ENCODE assay signal across 8 mouse cellular contexts in the genomic region with DNA sequence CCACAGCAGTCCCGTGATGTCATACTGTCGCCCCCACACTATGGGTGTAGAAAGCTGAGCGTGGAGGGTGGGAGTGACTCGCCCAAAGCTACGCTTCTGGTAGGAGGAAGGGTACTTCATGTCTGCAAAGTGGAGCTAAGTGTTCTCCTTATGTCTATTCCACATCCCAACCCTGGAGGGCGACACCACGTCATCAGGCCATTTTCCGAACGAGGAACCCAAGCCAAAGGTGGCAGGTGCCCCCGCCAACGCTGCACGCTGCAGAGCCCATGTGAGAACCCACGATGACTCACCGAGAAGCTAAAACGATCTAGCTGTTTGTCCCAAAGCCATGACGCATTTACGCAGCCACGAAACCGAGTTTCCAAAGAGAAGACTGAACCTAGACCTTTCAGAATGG. TPM values are rescaled to one million over a fixed set of nuclear protein-coding genes. Genes with fewer than 3 reads are reported as not detected.
A peak's percentile ranks its signal among the peaks of the same experiment; 100 is the strongest.
DNase-seq lines count a peak whose midpoint lies in the region; ATAC-seq and TF ChIP-seq lines count a peak whose summit lies in the region.

No protein-coding gene starts in this region.

- H3K4me3 ChIP-seq in kidney, embryonic 14.5 days (ENCODE audit: low read length), result peak overlapping the region; percentile 30
- no peak overlapping the region; the same call in 1 of the 2 replicates for H3K4me3 ChIP-seq in forebrain, embryonic 13.5 days
- H3K4me3 ChIP-seq in midbrain, embryonic 14.5 days (replicated peaks; ENCODE audit: low read depth, low read length), result no peak overlapping the region

- in situ Hi-C loops in Patski (cut with MboI; ENCODE audit: low pct_unique_long_range_greater_than_20kb), result no loop called here

- peak; percentile 59 for TF ChIP-seq CTCF in Patski (IDR thresholded peaks at IDR 0.05)

- no peaks in the 10 kb centered on the region for H3K36me3 ChIP-seq in kidney, embryonic 14.5 days (ENCODE audit: control insufficient read depth, insufficient read depth, low read length)
- H3K36me3 ChIP-seq in forebrain, embryonic 13.5 days (ENCODE audit: poor library complexity, severe bottlenecking), result no peaks in the 10 kb centered on the region
- no peaks in the 10 kb centered on the region for H3K36me3 ChIP-seq in midbrain, embryonic 14.5 days (ENCODE audit: control insufficient read depth, insufficient read depth, low read length)

- H3K9ac ChIP-seq in kidney, embryonic 14.5 days (ENCODE audit: low read depth, low read length), result no peak overlapping the region
- H3K9ac ChIP-seq in forebrain, embryonic 13.5 days, result no peak overlapping the region
- no peak overlapping the region for H3K9ac ChIP-seq in midbrain, embryonic 14.5 days (replicated peaks; ENCODE audit: low read length)

- DNase-seq in kidney, adult 11 months, result no peak
- no peak for DNase-seq in Patski (ENCODE audit: low read depth, low spot score)
- DNase-seq in layer of hippocampus, postnatal 14 days (ENCODE audit: low spot score in 2 of 2), result peak; percentile 80 to 86
- DNase-seq in midbrain, embryonic 14.5 days, result peak; percentile 31
- DNase-seq in embryo, embryonic 11 days, result no peak

- no peak for ATAC-seq in kidney, embryonic 14.5 days (ENCODE audit: low FRiP score, low TSS enrichment)
- ATAC-seq in Patski, result peak; percentile 39
- ATAC-seq in forebrain, embryonic 13.5 days, result no peak
- ATAC-seq in midbrain, embryonic 14.5 days (ENCODE audit: low FRiP score, low TSS enrichment), result no peak
- ATAC-seq in megakaryocyte-erythroid progenitor cell, adult 5-6 weeks (replicated peaks; ENCODE audit: low FRiP score, low TSS enrichment, poor library complexity, severe bottlenecking), result no peak

- WGBS in kidney, embryonic 14.5 days, result 43% methylated on average over 19 of the region's 19 CpGs
- WGBS in forebrain, embryonic 13.5 days, result 32% methylated on average over 19 of the region's 19 CpGs
- WGBS in midbrain, embryonic 14.5 days, result 33% methylated on average over 19 of the region's 19 CpGs

- H3K4me2 ChIP-seq in kidney, embryonic 14.5 days (replicated peaks; ENCODE audit: low read depth, low read length), result peak overlapping the region; percentile 46
- H3K4me2 ChIP-seq in forebrain, embryonic 13.5 days, result peak overlapping the region; percentile 16; the same call in 1 of the 2 replicates
- H3K4me2 ChIP-seq in midbrain, embryonic 14.5 days (ENCODE audit: low read length), result no peak overlapping the region

- CTCF ChIA-PET in Patski (lab: Charles Lee), result interaction anchor here (1.1 to 3.1 kb wide), 2 partner anchors 12 to 58 kb away, joined by 3 to 39 read pairs; no protein-coding TSS in a partner anchor

- H3K9me3 ChIP-seq in kidney, embryonic 14.5 days (ENCODE audit: control insufficient read depth, low read length), result peaks cover 4% of the 10 kb centered on the region; the same call in 1 of the 2 replicates
- peaks cover 5% of the 10 kb centered on the region for H3K9me3 ChIP-seq in forebrain, embryonic 13.5 days (replicated peaks)
- H3K9me3 ChIP-seq in midbrain, embryonic 14.5 days (ENCODE audit: control insufficient read depth, low read length), result no peaks in the 10 kb centered on the region

- no peaks in the 10 kb centered on the region for H3K27me3 ChIP-seq in kidney, embryonic 14.5 days (ENCODE audit: control insufficient read depth, insufficient read depth, low read length)
- H3K27me3 ChIP-seq in Patski, result no peaks in the 10 kb centered on the region
- H3K27me3 ChIP-seq in forebrain, embryonic 13.5 days, result peaks cover 10% of the 10 kb centered on the region; the same call in 1 of the 2 replicates
- H3K27me3 ChIP-seq in midbrain, embryonic 14.5 days (ENCODE audit: control insufficient read depth, insufficient read depth, low read length), result no peaks in the 10 kb centered on the region

- no peaks in the 10 kb centered on the region for H3K4me1 ChIP-seq in kidney, embryonic 14.5 days (ENCODE audit: control insufficient read depth, insufficient read depth, low read length)
- no peaks in the 10 kb centered on the region for H3K4me1 ChIP-seq in forebrain, embryonic 13.5 days
- no peaks in the 10 kb centered on the region for H3K4me1 ChIP-seq in midbrain, embryonic 14.5 days (ENCODE audit: control insufficient read depth, insufficient read depth, low read length)

- no peak overlapping the region for H3K27ac ChIP-seq in kidney, embryonic 14.5 days (ENCODE audit: low read depth, low read length)
- H3K27ac ChIP-seq in forebrain, embryonic 13.5 days, result no peak overlapping the region
- H3K27ac ChIP-seq in midbrain, embryonic 14.5 days (replicated peaks; ENCODE audit: low read depth, low read length), result no peak overlapping the region

- POLR2A ChIA-PET in Patski (lab: Charles Lee), result interaction anchor here (0.6 to 1.4 kb wide), 4 partner anchors 43 to 342 kb away, joined by 3 to 4 read pairs (median 4); a partner anchor contains a TSS

RNA-seq across cellular contexts. Expression of a gene that starts 16.7 kb away (rescaled TPM):
- polyA plus RNA-seq in kidney, embryonic 14.5 days (2014; fragmentation: Nextera tagmentation; extraction: Ambion mirVana), result 0.29 TPM in 1 of 2 replicates, not detected in the other
- polyA plus RNA-seq in Patski (2021), result not detected
- not detected in 2 replicates for polyA plus RNA-seq in forebrain, embryonic 13.5 days (2015; fragmentation: Nextera tagmentation; extraction: Ambion mirVana)
- total RNA-seq in layer of hippocampus, postnatal 14 days (2021), result not detected
- polyA plus RNA-seq in midbrain, embryonic 14.5 days (2014; fragmentation: Nextera tagmentation; extraction: Ambion mirVana), result not detected in 2 replicates
- not detected in 2 replicates for total RNA-seq in megakaryocyte-erythroid progenitor cell, adult 5-6 weeks (2014; fragmentation: Nextera tagmentation)
- total RNA-seq in megakaryocyte-erythroid progenitor cell, adult 5-6 weeks (2017), result not detected in 2 replicates

RNA-seq across cellular contexts. Expression of a gene that starts 21.3 kb away (rescaled TPM):
- 1.2 and 2.1 TPM in 2 replicates for polyA plus RNA-seq in kidney, embryonic 14.5 days (2014; fragmentation: Nextera tagmentation; extraction: Ambion mirVana)
- polyA plus RNA-seq in Patski (2021), result 0.04 TPM
- polyA plus RNA-seq in forebrain, embryonic 13.5 days (2015; fragmentation: Nextera tagmentation; extraction: Ambion mirVana), result 1.3 TPM in 2 replicates
- under 1 TPM; 0.48 to 0.60 TPM for total RNA-seq in layer of hippocampus, postnatal 14 days (2021)
- 0.46 and 0.90 TPM in 2 replicates for polyA plus RNA-seq in midbrain, embryonic 14.5 days (2014; fragmentation: Nextera tagmentation; extraction: Ambion mirVana)
- total RNA-seq in megakaryocyte-erythroid progenitor cell, adult 5-6 weeks (2014; fragmentation: Nextera tagmentation), result 1.1 and 2.1 TPM in 2 replicates
- total RNA-seq in megakaryocyte-erythroid progenitor cell, adult 5-6 weeks (2017), result 0.61 and 2.9 TPM in 2 replicates

RNA-seq across cellular contexts. Expression of a gene that starts 24.5 kb away (rescaled TPM):
- polyA plus RNA-seq in kidney, embryonic 14.5 days (2014; fragmentation: Nextera tagmentation; extraction: Ambion mirVana), result 16.8 and 23.9 TPM in 2 replicates
- polyA plus RNA-seq in Patski (2021), result 28.0 TPM
- 25.3 and 29.7 TPM in 2 replicates for polyA plus RNA-seq in forebrain, embryonic 13.5 days (2015; fragmentation: Nextera tagmentation; extraction: Ambion mirVana)
- 10 to 100 TPM; 30.5 to 31.4 TPM for total RNA-seq in layer of hippocampus, postnatal 14 days (2021)
- 17.2 and 19.2 TPM in 2 replicates for polyA plus RNA-seq in midbrain, embryonic 14.5 days (2014; fragmentation: Nextera tagmentation; extraction: Ambion mirVana)
- total RNA-seq in megakaryocyte-erythroid progenitor cell, adult 5-6 weeks (2014; fragmentation: Nextera tagmentation), result 16.3 and 19.8 TPM in 2 replicates
- 7.5 and 7.8 TPM in 2 replicates for total RNA-seq in megakaryocyte-erythroid progenitor cell, adult 5-6 weeks (2017)

RNA-seq across cellular contexts. Expression of a gene that starts 27.1 kb away (rescaled TPM):
- 1,328 and 1,679 TPM in 2 replicates for polyA plus RNA-seq in kidney, embryonic 14.5 days (2014; fragmentation: Nextera tagmentation; extraction: Ambion mirVana)
- 807 TPM for polyA plus RNA-seq in Patski (2021)
- polyA plus RNA-seq in forebrain, embryonic 13.5 days (2015; fragmentation: Nextera tagmentation; extraction: Ambion mirVana), result 808 and 823 TPM in 2 replicates
- total RNA-seq in layer of hippocampus, postnatal 14 days (2021), result 100 to 1,000 TPM; 423 to 452 TPM
- polyA plus RNA-seq in midbrain, embryonic 14.5 days (2014; fragmentation: Nextera tagmentation; extraction: Ambion mirVana), result 631 and 710 TPM in 2 replicates
- total RNA-seq in megakaryocyte-erythroid progenitor cell, adult 5-6 weeks (2014; fragmentation: Nextera tagmentation), result 2,679 and 3,223 TPM in 2 replicates
- total RNA-seq in megakaryocyte-erythroid progenitor cell, adult 5-6 weeks (2017), result 1,594 and 2,062 TPM in 2 replicates

RNA-seq across cellular contexts. Expression of a gene that starts 37.5 kb away (rescaled TPM):
- 6.6 and 7.7 TPM in 2 replicates for polyA plus RNA-seq in kidney, embryonic 14.5 days (2014; fragmentation: Nextera tagmentation; extraction: Ambion mirVana)
- 73.2 TPM for polyA plus RNA-seq in Patski (2021)
- 2.5 and 3.0 TPM in 2 replicates for polyA plus RNA-seq in forebrain, embryonic 13.5 days (2015; fragmentation: Nextera tagmentation; extraction: Ambion mirVana)
- total RNA-seq in layer of hippocampus, postnatal 14 days (2021), result 10 to 100 TPM; 49.7 to 59.1 TPM
- polyA plus RNA-seq in midbrain, embryonic 14.5 days (2014; fragmentation: Nextera tagmentation; extraction: Ambion mirVana), result 1.9 and 4.3 TPM in 2 replicates
- total RNA-seq in megakaryocyte-erythroid progenitor cell, adult 5-6 weeks (2014; fragmentation: Nextera tagmentation), result 7.1 and 9.1 TPM in 2 replicates
- 5.6 and 6.2 TPM in 2 replicates for total RNA-seq in megakaryocyte-erythroid progenitor cell, adult 5-6 weeks (2017)

Comparison
In these comparisons a context has a peak if more than half of its experiments do, and no peak if none do; other contexts are left out.
1. DNase-seq: peak in layer of hippocampus, postnatal 14 days (2 of 2) and midbrain, embryonic 14.5 days (single experiment); none in kidney, adult 11 months (single experiment), Patski (single experiment) and embryo, embryonic 11 days (single experiment).